Mouse (Mus musculus) G1E (cell line): ENCODE data around the gene Aplp1.

Source experiments
- CTCF ChIP-seq: IDR thresholded peaks from 2 replicates; pipeline ENCODE4 v1.5.1; 2012; ENCODE audit warnings: low read depth, low read length, inconsistent platforms, mixed read lengths
- GATA2 ChIP-seq: IDR thresholded peaks from 2 replicates; pipeline ENCODE4 v1.6.1; 2012; ENCODE audit warnings: low read depth, low read length, inconsistent platforms, borderline replicate concordance
- POLR2AphosphoS5 ChIP-seq: IDR thresholded peaks from 2 replicates; pipeline ENCODE4 v1.6.1; 2012; ENCODE audit warnings: low read depth, low read length, inconsistent platforms; ENCODE audit not compliant: insufficient replicate concordance
- TAL1 ChIP-seq: conservative IDR thresholded peaks from 2 replicates; pipeline ENCODE4 v1.6.1; 2012; ENCODE audit warnings: low read depth, low read length, inconsistent platforms, mixed read lengths

DNA sequence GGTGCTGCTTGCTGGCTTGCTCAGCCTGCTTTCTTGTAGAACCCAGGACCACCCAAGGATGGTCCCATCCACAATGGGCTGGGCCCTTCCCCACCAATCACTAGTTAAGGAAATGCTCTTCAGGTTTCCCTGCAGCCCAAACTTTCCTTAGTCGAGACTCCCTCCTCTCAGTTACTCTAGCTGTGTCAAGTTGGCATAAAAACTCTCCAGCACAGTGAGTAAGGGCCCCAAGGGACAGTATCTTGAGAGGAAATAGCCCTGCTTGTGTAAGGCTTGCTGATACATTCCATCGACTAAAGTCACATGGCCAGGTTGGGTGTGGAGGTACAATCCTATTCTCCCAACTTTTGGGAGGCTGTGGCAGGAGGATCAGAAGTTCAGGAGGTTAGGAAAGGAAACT lies 15.1 kb downstream of the Aplp1 start:
- TF ChIP-seq CTCF (no peak), TAL1 (no peak), GATA2 (no peak), POLR2AphosphoS5 (no peak)
